Mouse (Mus musculus): ENCODE data around the gene Ppp1r1a.

Gene Ppp1r1a

GRCm38 (mm10) chr15:103500723-103501122 is 37.1 kb downstream of the Ppp1r1a start:
- H3K36me3 ChIP-seq (ENCODE audit: control insufficient read depth, insufficient read depth, low read length, poor library complexity, severe bottlenecking), result peaks cover 8% of the 10 kb centered on the region; the same call in 1 of the 2 replicates
- no peaks in the 10 kb centered on the region for H3K27me3 ChIP-seq (ENCODE audit: control insufficient read depth, insufficient read depth, low read length, poor library complexity, severe bottlenecking)
- DNase-seq (ENCODE audit: low read depth, low spot score), result no peak

DNA sequence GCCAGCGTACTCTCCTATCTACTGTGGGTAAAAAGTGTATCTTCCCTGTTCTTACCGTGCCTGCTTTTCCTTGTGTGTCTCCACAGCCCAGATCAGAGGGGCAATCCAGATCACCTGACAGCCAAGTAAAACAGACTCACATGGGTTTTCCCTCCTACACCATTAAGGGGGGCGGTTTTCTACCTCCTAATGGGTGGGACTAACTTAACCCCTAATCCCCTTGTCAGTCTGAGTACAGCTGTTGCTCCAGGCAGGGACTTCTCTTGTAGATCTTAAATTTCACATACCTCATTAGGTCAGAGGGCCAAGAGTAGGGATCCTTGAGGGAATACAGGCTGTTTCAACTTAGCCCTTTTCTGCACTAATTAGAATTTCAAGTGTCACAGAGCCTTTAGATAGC is 39.6 kb downstream of the Ppp1r1a start:
- H3K36me3 ChIP-seq (ENCODE audit: control insufficient read depth, insufficient read depth, low read length, poor library complexity, severe bottlenecking), result peaks cover 10% of the 10 kb centered on the region
- H3K27me3 ChIP-seq (ENCODE audit: control insufficient read depth, insufficient read depth, low read length, poor library complexity, severe bottlenecking), result no peaks in the 10 kb centered on the region
- no peak for DNase-seq (ENCODE audit: low read depth, low spot score)

DNA sequence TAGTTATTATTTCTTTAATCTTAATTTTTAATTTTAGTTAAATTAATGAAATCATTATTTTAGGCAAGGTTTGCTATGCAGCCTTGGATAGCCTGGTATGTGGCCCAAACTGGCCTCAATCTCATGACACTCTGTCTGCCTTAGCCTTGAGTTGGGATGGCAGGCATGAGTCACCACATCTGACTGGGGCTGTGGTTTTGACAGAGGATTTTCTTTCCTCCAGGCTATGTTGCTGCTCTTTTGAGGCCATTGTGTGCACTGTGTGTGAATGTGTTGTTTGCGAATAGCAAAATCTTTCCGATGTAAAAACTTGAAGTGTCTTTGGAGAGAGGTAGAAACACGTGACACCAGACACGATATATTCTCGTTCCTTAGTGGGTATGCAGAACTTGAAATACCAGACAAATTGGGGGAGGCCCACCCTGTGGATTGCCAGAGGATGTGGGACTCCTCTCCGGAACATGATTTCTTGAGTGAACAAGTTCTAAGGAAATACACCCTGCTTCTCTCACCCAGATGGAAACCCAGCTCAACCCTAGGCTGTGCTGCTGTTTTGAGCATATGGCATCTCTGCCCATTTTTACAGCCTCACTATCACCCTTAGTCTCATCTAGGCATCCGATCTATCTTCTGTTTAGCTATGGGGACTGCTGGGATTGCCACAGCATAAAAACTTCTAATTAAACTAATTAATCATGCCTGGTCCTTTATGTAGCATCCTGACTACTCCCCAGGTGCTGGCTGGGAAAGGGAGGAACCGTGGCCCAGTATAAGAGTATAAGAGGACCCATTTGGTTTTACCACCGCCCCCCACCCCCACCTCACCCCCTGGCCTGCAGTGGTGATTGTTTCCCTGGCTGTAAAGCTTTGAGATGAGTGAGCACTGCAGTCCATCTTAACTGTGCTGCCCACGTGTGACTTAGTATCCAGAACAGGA is 41.3 kb downstream of the Ppp1r1a start:
- no peaks in the 10 kb centered on the region for H3K27me3 ChIP-seq (ENCODE audit: control insufficient read depth, insufficient read depth, low read length, poor library complexity, severe bottlenecking)
- no peak for DNase-seq (ENCODE audit: low read depth, low spot score)

DNA sequence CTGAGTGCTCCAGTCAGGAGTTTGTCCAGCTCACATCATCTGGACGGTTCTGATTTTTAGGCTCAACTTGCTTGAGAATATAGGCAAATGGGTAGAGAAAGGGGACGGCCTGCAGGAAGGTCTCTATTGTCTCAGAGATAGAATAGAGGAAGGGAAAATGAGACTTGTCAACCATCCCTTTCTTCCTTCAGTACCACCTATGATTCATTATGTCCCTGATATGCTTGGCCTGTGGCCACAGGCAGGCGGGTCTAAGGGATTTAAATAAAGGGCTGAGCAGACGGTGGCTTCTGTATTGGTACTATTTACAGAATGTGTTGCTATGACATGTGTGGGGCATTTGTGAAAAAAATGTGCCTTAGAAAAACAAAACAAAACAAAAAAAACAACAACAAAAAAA is 49.5 kb downstream of the Ppp1r1a start:
- H3K27me3 ChIP-seq (ENCODE audit: control insufficient read depth, insufficient read depth, low read length, poor library complexity, severe bottlenecking), result no peaks in the 10 kb centered on the region
- peaks cover 41% of the 10 kb centered on the region for H3K36me3 ChIP-seq (ENCODE audit: control insufficient read depth, insufficient read depth, low read length, poor library complexity, severe bottlenecking)
- no peak for DNase-seq (ENCODE audit: low read depth, low spot score)

More for the DNA sequence above, 41.3 kb downstream of the Ppp1r1a start:
- peaks cover 22% of the 10 kb centered on the region for H3K36me3 ChIP-seq (ENCODE audit: control insufficient read depth, insufficient read depth, low read length, poor library complexity, severe bottlenecking)

- peaks cover 38% of the 10 kb centered on the region for H3K36me3 ChIP-seq (ENCODE audit: control insufficient read depth, insufficient read depth, low read length, poor library complexity, severe bottlenecking)
- no peak for DNase-seq (ENCODE audit: low read depth, low spot score)
- H3K27me3 ChIP-seq (ENCODE audit: control insufficient read depth, insufficient read depth, low read length, poor library complexity, severe bottlenecking), result no peaks in the 10 kb centered on the region
Measured at GRCm38 (mm10) chr15:103486658-103487057, 51.1 kb downstream of the Ppp1r1a start.

DNA sequence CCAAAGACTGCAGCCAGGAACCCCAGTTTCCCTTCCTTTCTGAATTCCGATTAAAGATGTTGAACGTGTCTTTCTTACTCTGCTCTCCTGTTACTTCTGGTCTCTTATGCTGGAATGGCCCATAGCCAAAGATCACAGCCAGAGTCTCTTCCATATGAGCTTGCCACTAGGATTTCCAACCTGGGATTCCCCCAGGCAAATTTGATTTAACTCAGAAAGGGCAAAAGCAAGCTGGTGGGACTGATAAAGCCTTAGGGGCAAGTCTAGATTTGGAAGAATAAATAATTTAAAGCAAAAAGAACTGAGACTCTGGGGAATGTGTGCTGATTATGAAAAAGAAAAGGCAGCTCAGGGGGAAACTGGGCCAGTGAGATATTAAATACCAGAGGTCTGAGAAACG is 52.7 kb downstream of the Ppp1r1a start:
- no peak for DNase-seq (ENCODE audit: low read depth, low spot score)
- H3K27me3 ChIP-seq (ENCODE audit: control insufficient read depth, insufficient read depth, low read length, poor library complexity, severe bottlenecking), result no peaks in the 10 kb centered on the region
- peaks cover 41% of the 10 kb centered on the region for H3K36me3 ChIP-seq (ENCODE audit: control insufficient read depth, insufficient read depth, low read length, poor library complexity, severe bottlenecking)

- DNase-seq (ENCODE audit: low read depth, low spot score), result no peak
- H3K27me3 ChIP-seq (ENCODE audit: control insufficient read depth, insufficient read depth, low read length, poor library complexity, severe bottlenecking), result no peaks in the 10 kb centered on the region
- peaks cover 42% of the 10 kb centered on the region for H3K36me3 ChIP-seq (ENCODE audit: control insufficient read depth, insufficient read depth, low read length, poor library complexity, severe bottlenecking)
Measured at GRCm38 (mm10) chr15:103484490-103484889, 53.3 kb downstream of the Ppp1r1a start.

GRCm38 (mm10) chr15:103482488-103482887 is 55.3 kb downstream of the Ppp1r1a start:
- Histone ChIP-seq H3K36me3 (ENCODE audit: control insufficient read depth, insufficient read depth, low read length, poor library complexity, severe bottlenecking) (peaks cover 49% of the 10 kb centered on the region), H3K27me3 (ENCODE audit: control insufficient read depth, insufficient read depth, low read length, poor library complexity, severe bottlenecking) (no peaks in the 10 kb centered on the region)
- DNase-seq (ENCODE audit: low read depth, low spot score), result no peak

Measured in splenic B cell, adult 2 months (primary cell).